Mouse (Mus musculus) small intestine, adult 2 months (tissue): ENCODE data around the gene Gm20683. TPM values are rescaled to one million over a fixed set of nuclear protein-coding genes. Genes with fewer than 3 reads are reported as not detected.

Source experiments
- H3K27ac ChIP-seq: fragments of 200-500 bp; 2 replicates; pipeline ENCODE4 v1.5.1; 2012; ENCODE audit warnings: low read depth, low read length, control low read depth, inconsistent platforms; ENCODE audit not compliant: insufficient read depth
- H3K27me3 ChIP-seq: fragments of 200-500 bp; 2 replicates; pipeline ENCODE4 v1.6.1; 2012; ENCODE audit warnings: mild to moderate bottlenecking, moderate library complexity, low read length, inconsistent platforms; ENCODE audit not compliant: control insufficient read depth, insufficient read depth
- H3K36me3 ChIP-seq: fragments of 200-500 bp; 2 replicates; pipeline ENCODE4 v1.6.1; 2012; ENCODE audit warnings: mild to moderate bottlenecking, low read length, control low read depth, inconsistent platforms; ENCODE audit not compliant: control insufficient read depth, insufficient read depth
- H3K4me1 ChIP-seq: fragments of 200-500 bp; 2 replicates; pipeline ENCODE4 v1.6.1; 2012; ENCODE audit warnings: low read length, inconsistent platforms, mixed read lengths; ENCODE audit not compliant: control insufficient read depth, insufficient read depth, insufficient read length
- H3K4me3 ChIP-seq: fragments of 200-500 bp; 2 replicates; pipeline ENCODE4 v1.5.1; 2012; ENCODE audit warnings: low read depth, mild to moderate bottlenecking, control low read depth, inconsistent platforms, low read length, moderate library complexity
- CTCF ChIP-seq: fragments of 200-500 bp; IDR thresholded peaks from 2 replicates; pipeline ENCODE4 v1.5.1; 2012; ENCODE audit warnings: low read depth, mild to moderate bottlenecking, control low read depth, inconsistent platforms, low read length, moderate library complexity, mixed read lengths; ENCODE audit not compliant: insufficient replicate concordance, insufficient read length; ENCODE audit errors: extremely low read depth
- POLR2A ChIP-seq: fragments of 200-500 bp; IDR thresholded peaks from 2 replicates; pipeline ENCODE4 v1.6.1; 2012; ENCODE audit warnings: low read depth, mild to moderate bottlenecking, control low read depth, inconsistent platforms, low read length, moderate library complexity
- WGBS: fragments of 180-500 bp; shearing (Covaris S2); methylation state at CpG from one replicate; pipeline ENCODE4 v1.1.7; 2018; 5-methylcytosine and 5-hydroxymethylcytosine counted together
- polyA plus RNA-seq: library from polyadenylated mRNA; depleted of rRNA; stranded (reverse); fragments of >200 nt; gene quantifications from 2 replicates; pipeline ENCODE4 v1.2.3, GENCODE M21; 2012

Gm20683 gene
- polyA plus RNA-seq, 1 experiment, result 55.5 TPM

GRCm38 (mm10) chr17:25860229-25860628 lies 18.7 kb upstream of the Gm20683 start:
- Histone ChIP-seq H3K4me1 (peaks cover 28% of the 10 kb centered on the region), H3K27ac (no peak overlapping the region), H3K4me3 (no peak overlapping the region), H3K27me3 (no peaks in the 10 kb centered on the region), H3K36me3 (no peaks in the 10 kb centered on the region)
- TF ChIP-seq CTCF, result no peak
- no peak for TF ChIP-seq POLR2A
- 91% methylated on average over 6 of the region's 6 CpGs for WGBS

GRCm38 (mm10) chr17:25844396-25844901 lies 2.9 kb upstream of the Gm20683 start, which contains the start of gene Rhot2:
Gene Rhot2 (minus strand): TSS chr17:25844851.
- TF ChIP-seq POLR2A (peak; percentile 93), CTCF (peak; percentile 52; the same call in 1 of the 2 replicates)
- no peaks in the 10 kb centered on the region for H3K27me3 ChIP-seq
- 1% methylated on average over 21 of the region's 21 CpGs for WGBS
- H3K4me1 ChIP-seq, result peaks cover 10% of the 10 kb centered on the region
- H3K4me3 ChIP-seq, result peak within 1 kb of the TSS; percentile 92
- peaks cover 25% of the 10 kb centered on the region for H3K36me3 ChIP-seq
- H3K27ac ChIP-seq, result peak within 1 kb of the TSS; percentile 52

- H3K4me1 ChIP-seq, result peaks cover 14% of the 10 kb centered on the region
- H3K4me3 ChIP-seq, result peak overlapping the region; percentile 92
- no peaks in the 10 kb centered on the region for H3K27me3 ChIP-seq
- peak overlapping the region; percentile 52 for H3K27ac ChIP-seq
- TF ChIP-seq POLR2A (no peak), CTCF (no peak)
- H3K36me3 ChIP-seq, result peaks cover 30% of the 10 kb centered on the region
- under 1% methylated on average over 38 of the region's 38 CpGs for WGBS
Measured at GRCm38 (mm10) chr17:25843636-25844395, 2.3 kb upstream of the Gm20683 start.

- 68% methylated on average over 4 of the region's 4 CpGs for WGBS
- Histone ChIP-seq H3K4me1 (peaks cover 14% of the 10 kb centered on the region), H3K4me3 (peak overlapping the region; percentile 92; the same call in 1 of the 2 replicates), H3K27ac (no peak overlapping the region; the same call in 1 of the 2 replicates), H3K36me3 (peaks cover 35% of the 10 kb centered on the region), H3K27me3 (no peaks in the 10 kb centered on the region)
- TF ChIP-seq CTCF, result no peak
- TF ChIP-seq POLR2A, result no peak
Measured at GRCm38 (mm10) chr17:25843122-25843521, 1.6 kb upstream of the Gm20683 start.

- Histone ChIP-seq H3K27ac (no peak overlapping the region), H3K27me3 (no peaks in the 10 kb centered on the region), H3K36me3 (peaks cover 35% of the 10 kb centered on the region), H3K4me1 (peaks cover 14% of the 10 kb centered on the region), H3K4me3 (no peak overlapping the region)
- TF ChIP-seq POLR2A (no peak), CTCF (no peak)
- WGBS, result 92% methylated on average over 3 of the region's 3 CpGs
Measured at GRCm38 (mm10) chr17:25842509-25842908, 946 bp upstream of the Gm20683 start.

GRCm38 (mm10) chr17:25840519-25840918 lies 1.0 kb downstream of the Gm20683 start:
- Histone ChIP-seq H3K4me1 (peaks cover 30% of the 10 kb centered on the region), H3K4me3 (no peak overlapping the region), H3K27me3 (no peaks in the 10 kb centered on the region), H3K27ac (no peak overlapping the region), H3K36me3 (peaks cover 35% of the 10 kb centered on the region)
- WGBS, result 94% methylated on average over 6 of the region's 6 CpGs
- TF ChIP-seq POLR2A (no peak), CTCF (no peak)
